Mouse (Mus musculus) cerebellum, adult 2 months (tissue): Measurements from ENCODE around the gene Gm17606.

Experiments used
- CTCF ChIP-seq: fragments of 200-500 bp; IDR thresholded peaks from 2 replicates; pipeline ENCODE4 v1.5.1; 2011; ENCODE audit warnings: low read depth, mild to moderate bottlenecking, control low read depth, low read length, moderate library complexity, borderline replicate concordance; ENCODE audit not compliant: insufficient read depth
- POLR2A ChIP-seq: fragments of 200-500 bp; IDR thresholded peaks from 2 replicates; pipeline ENCODE4 v1.6.1; 2011; ENCODE audit warnings: low read length, control low read depth, borderline replicate concordance; ENCODE audit not compliant: insufficient read depth

DNA sequence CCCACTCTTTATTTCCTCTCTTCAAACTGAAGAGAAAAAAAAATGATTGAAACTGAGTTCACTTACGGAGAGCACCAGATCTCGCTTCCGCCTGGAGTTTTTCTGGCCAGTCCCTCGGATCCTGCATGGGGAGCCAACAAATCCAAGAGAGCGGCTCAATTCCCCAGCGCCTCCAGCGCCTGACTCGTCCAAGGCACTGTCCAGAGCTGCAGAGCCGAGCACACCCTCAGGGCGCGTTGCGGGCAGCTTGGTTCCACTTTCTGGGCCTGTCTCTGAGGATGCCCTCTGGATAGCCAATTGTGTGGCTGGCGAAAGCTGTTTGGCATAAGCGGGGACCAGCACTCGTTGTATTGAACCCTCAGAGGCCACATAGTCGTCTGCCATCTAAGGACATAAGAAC is 49.7 kb upstream of the Gm17606 start:
- TF ChIP-seq CTCF (no peak), POLR2A (no peak)
